Mouse (Mus musculus) liver, postnatal 0 days (tissue): ENCODE data around the gene Abcf2. TPM values are rescaled to one million over a fixed set of nuclear protein-coding genes. Genes with fewer than 3 reads are reported as not detected.
A peak's percentile ranks its signal among the peaks of the same experiment; 100 is the strongest.

Experiments used
- ATAC-seq: fragments of 200-750 bp; cut with Nextera tagmentation; 2 replicates; pipeline ENCODE4 v1.8.0; 2017; ENCODE audit warnings: mild to moderate bottlenecking, moderate library complexity
- DNase-seq: peaks from one replicate; pipeline ENCODE4 v3.0.0-alpha.2; 2016
- H3K27ac ChIP-seq: fragments of 300-500 bp; sonication (generic); 2 replicates; pipeline ENCODE4 v1.5.1; 2014; ENCODE audit warnings: antibody characterized with exemption, moderate library complexity, mild to moderate bottlenecking, low read depth
- H3K27me3 ChIP-seq: fragments of 300-500 bp; sonication (generic); 2 replicates; pipeline ENCODE4 v1.6.1; 2014; ENCODE audit warnings: low read length, control low read depth, mixed read lengths; ENCODE audit not compliant: insufficient read depth
- H3K36me3 ChIP-seq: fragments of 300-500 bp; sonication (generic); replicated peaks from 2 replicates; pipeline ENCODE4 v1.6.1; 2014; ENCODE audit warnings: mild to moderate bottlenecking, control low read depth, low read length, moderate library complexity, mixed read lengths; ENCODE audit not compliant: insufficient read depth
- H3K4me1 ChIP-seq: fragments of 300-500 bp; sonication (generic); 2 replicates; pipeline ENCODE4 v1.6.1; 2014; ENCODE audit warnings: antibody characterized with exemption, mild to moderate bottlenecking, control low read depth; ENCODE audit not compliant: insufficient read depth
- H3K4me2 ChIP-seq: fragments of 300-500 bp; sonication (generic); 2 replicates; pipeline ENCODE4 v1.6.1; 2014; ENCODE audit warnings: low read depth, mild to moderate bottlenecking, low read length, moderate library complexity, mixed read lengths
- H3K4me3 ChIP-seq: fragments of 300-500 bp; sonication (generic); 2 replicates; pipeline ENCODE4 v1.5.1; 2014; ENCODE audit warnings: low read depth, low read length
- H3K9ac ChIP-seq: fragments of 300-500 bp; sonication (generic); replicated peaks from 2 replicates; pipeline ENCODE4 v1.6.1; 2014; ENCODE audit warnings: mild to moderate bottlenecking, moderate library complexity
- H3K9me3 ChIP-seq: fragments of 300-500 bp; sonication (generic); 2 replicates; pipeline ENCODE4 v1.6.1; 2016; ENCODE audit warnings: mild to moderate bottlenecking, control low read depth, low read length, mixed read lengths
- CTCF ChIP-seq: sonication (generic); IDR thresholded peaks from 2 replicates; pipeline ENCODE4 v1.5.1; 2016; ENCODE audit warnings: antibody characterized with exemption, low read depth
- EP300 ChIP-seq: IDR thresholded peaks from 2 replicates; pipeline ENCODE4 v1.6.1; 2016; ENCODE audit warnings: antibody characterized with exemption, low read depth, mild to moderate bottlenecking
- WGBS: fragments of 180-500 bp; shearing (Covaris S2); extraction: QIAGEN DNeasy Blood & Tissue Kit; methylation state at CpG from one replicate; pipeline ENCODE4 v1.1.7; 2014; ENCODE audit not compliant: insufficient replicate concordance; 5-methylcytosine and 5-hydroxymethylcytosine counted together
- polyA plus RNA-seq: library from polyadenylated mRNA; unstranded; fragments of >200 nt; fragmentation: Nextera tagmentation; extraction: Ambion mirVana; gene quantifications from 2 replicates; pipeline ENCODE4 v1.2.1, GENCODE M21; 2015

Abcf2 gene
- polyA plus RNA-seq, 1 experiment from 2014 or later = 26.4 TPM

- Histone ChIP-seq H3K27me3 (no peaks in the 10 kb centered on the region), H3K4me2 (peak overlapping the region; percentile 91), H3K9ac (peak overlapping the region; percentile 80), H3K9me3 (no peaks in the 10 kb centered on the region), H3K36me3 (peaks cover 11% of the 10 kb centered on the region), H3K4me1 (peaks cover 24% of the 10 kb centered on the region), H3K4me3 (peak overlapping the region; percentile 86), H3K27ac (peak overlapping the region; percentile 75)
- DNase-seq = no peak
- TF ChIP-seq EP300 = no peak
- ATAC-seq = peak; percentile 51
- 16% methylated on average over 4 of the region's 4 CpGs for WGBS
These were observed 9.9 kb upstream of the Abcf2 start for GRCm38 (mm10) chr5:24587200-24587577.

- TF ChIP-seq CTCF = no peak
- TF ChIP-seq EP300 = no peak
- ATAC-seq (peak; percentile 88), DNase-seq (peak; percentile 88)
These were observed 9.4 kb upstream of the Abcf2 start, which contains the start of gene Chpf2 for GRCm38 (mm10) chr5:24586547-24587199. Gene Chpf2, plus strand, starts transcription at chr5:24586741.

GRCm38 (mm10) chr5:24586106-24586505 is 8.8 kb upstream of the Abcf2 start:
- H3K4me2 ChIP-seq = peak overlapping the region; percentile 91
- H3K4me1 ChIP-seq = peaks cover 14% of the 10 kb centered on the region
- peaks cover 11% of the 10 kb centered on the region for H3K36me3 ChIP-seq
- peak overlapping the region; percentile 80 for H3K9ac ChIP-seq
- WGBS = 11% methylated on average over 8 of the region's 8 CpGs
- H3K4me3 ChIP-seq = peak overlapping the region; percentile 86
- no peaks in the 10 kb centered on the region for H3K27me3 ChIP-seq
- no peak for TF ChIP-seq CTCF
- TF ChIP-seq EP300 = no peak
- ATAC-seq (peak; percentile 26), DNase-seq (no peak)
- 0 out of 2 replicates have a peak overlapping the region, but pooled peaks have one; percentile 75 for H3K27ac ChIP-seq
- no peaks in the 10 kb centered on the region for H3K9me3 ChIP-seq

More at GRCm38 (mm10) chr5:24586547-24587199, 9.4 kb upstream of the Abcf2 start, which contains the start of gene Chpf2:
- Histone ChIP-seq H3K9ac (peak within 1 kb of the TSS; percentile 80), H3K27me3 (no peaks in the 10 kb centered on the region), H3K4me2 (peak within 1 kb of the TSS; percentile 91), H3K27ac (peak within 1 kb of the TSS; percentile 75), H3K4me3 (peak within 1 kb of the TSS; percentile 86), H3K4me1 (peaks cover 19% of the 10 kb centered on the region), H3K9me3 (no peaks in the 10 kb centered on the region), H3K36me3 (peaks cover 11% of the 10 kb centered on the region)
- WGBS = 0% methylated on average over 28 of the region's 43 CpGs

GRCm38 (mm10) chr5:24578109-24578963 is 1.1 kb upstream of the Abcf2 start:
- ATAC-seq = no peak
- H3K4me2 ChIP-seq = peak overlapping the region; percentile 93
- peak overlapping the region; percentile 66 for H3K4me3 ChIP-seq
- no peaks in the 10 kb centered on the region for H3K27me3 ChIP-seq
- H3K9ac ChIP-seq = peak overlapping the region; percentile 36
- peaks cover 15% of the 10 kb centered on the region for H3K36me3 ChIP-seq
- WGBS = 25% methylated on average over 6 of the region's 6 CpGs
- TF ChIP-seq CTCF = peak; percentile 19; the same call in 1 of the 2 replicates
- no peak for TF ChIP-seq EP300
- peaks cover 19% of the 10 kb centered on the region for H3K4me1 ChIP-seq
- peak overlapping the region; percentile 77 for H3K27ac ChIP-seq
- peak; percentile 10 for DNase-seq
- H3K9me3 ChIP-seq = no peaks in the 10 kb centered on the region

GRCm38 (mm10) chr5:24576801-24577182 is 475 bp downstream of the Abcf2 start:
- WGBS = under 1% methylated on average over 32 of the region's 32 CpGs
- ATAC-seq = peak; percentile 15
- H3K36me3 ChIP-seq = peaks cover 30% of the 10 kb centered on the region
- peak overlapping the region; percentile 70 for H3K27ac ChIP-seq
- DNase-seq = no peak
- TF ChIP-seq CTCF (no peak), EP300 (no peak)
- H3K27me3 ChIP-seq = no peaks in the 10 kb centered on the region
- H3K4me1 ChIP-seq = peaks cover 19% of the 10 kb centered on the region
- no peaks in the 10 kb centered on the region for H3K9me3 ChIP-seq
- peak overlapping the region; percentile 66 for H3K4me3 ChIP-seq
- H3K9ac ChIP-seq = peak overlapping the region; percentile 79
- peak overlapping the region; percentile 93 for H3K4me2 ChIP-seq

- Histone ChIP-seq H3K4me3 (peak overlapping the region; percentile 66; the same call in 1 of the 2 replicates), H3K36me3 (peaks cover 37% of the 10 kb centered on the region), H3K27me3 (no peaks in the 10 kb centered on the region), H3K4me1 (peaks cover 19% of the 10 kb centered on the region), H3K9ac (no peak overlapping the region), H3K27ac (no peak overlapping the region), H3K4me2 (peak overlapping the region; percentile 93), H3K9me3 (no peaks in the 10 kb centered on the region)
- WGBS = 76% methylated on average over 1 of the region's 1 CpGs
- ATAC-seq (no peak), DNase-seq (no peak)
- TF ChIP-seq CTCF = no peak
- no peak for TF ChIP-seq EP300
These were observed 1.3 kb downstream of the Abcf2 start for GRCm38 (mm10) chr5:24575948-24576347.
